Mouse (Mus musculus) liver, postnatal 0 days (tissue): ENCODE data around the gene Col25a1.

Experiments
- CTCF ChIP-seq: sonication (generic); IDR thresholded peaks from 2 replicates; pipeline ENCODE4 v1.5.1; 2016; ENCODE audit warnings: antibody characterized with exemption, low read depth
- EP300 ChIP-seq: IDR thresholded peaks from 2 replicates; pipeline ENCODE4 v1.6.1; 2016; ENCODE audit warnings: antibody characterized with exemption, low read depth, mild to moderate bottlenecking

DNA sequence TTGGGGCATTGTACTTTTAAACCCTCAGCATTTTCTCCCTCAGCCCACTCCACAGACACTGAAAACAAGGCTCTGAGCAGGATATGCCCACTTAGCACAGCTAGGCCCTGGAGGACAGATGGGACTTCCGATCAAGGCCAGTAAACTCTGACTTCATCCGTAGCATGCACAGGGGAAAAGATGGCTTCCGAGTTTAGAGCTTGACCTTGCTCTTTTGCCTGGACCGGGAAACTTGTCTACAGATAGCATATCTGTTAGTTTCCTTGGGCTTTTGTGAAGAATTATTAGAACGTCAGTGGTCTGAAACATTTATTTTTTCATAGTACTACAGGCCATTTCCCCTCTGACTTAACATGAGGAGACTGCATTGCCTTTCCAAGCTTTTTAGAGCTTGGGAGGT lies 159.4 kb downstream of the Col25a1 start:
- TF ChIP-seq CTCF, result no peak
- TF ChIP-seq EP300, result no peak
